Mouse (Mus musculus) midbrain, embryonic 11.5 days (tissue): ENCODE measurements around the gene Uap1. TPM values are rescaled to one million over a fixed set of nuclear protein-coding genes. Genes with fewer than 3 reads are reported as not detected.

ENCODE experiments used
- ATAC-seq: fragments of 200-750 bp; cut with Nextera tagmentation; 2 replicates; pipeline ENCODE4 v1.8.0; 2017; ENCODE audit warnings: moderate TSS enrichment, moderate library complexity; ENCODE audit not compliant: low FRiP score
- DNase-seq: peaks from one replicate; pipeline ENCODE4 v3.0.0; 2015; ENCODE audit warnings: low spot score; ENCODE audit errors: missing footprints
- H3K27ac ChIP-seq: fragments of 300-500 bp; sonication (generic); 2 replicates; pipeline ENCODE4 v1.5.1; 2014; ENCODE audit warnings: low read depth, low read length
- H3K27me3 ChIP-seq: fragments of 300-500 bp; sonication (generic); 2 replicates; pipeline ENCODE4 v1.6.1; 2014; ENCODE audit warnings: mild to moderate bottlenecking, low read length, moderate library complexity, mixed read lengths; ENCODE audit not compliant: control insufficient read depth, insufficient read depth
- H3K36me3 ChIP-seq: fragments of 300-500 bp; sonication (generic); 2 replicates; pipeline ENCODE4 v1.6.1; 2014; ENCODE audit warnings: mild to moderate bottlenecking, low read length, moderate library complexity, mixed read lengths; ENCODE audit not compliant: control insufficient read depth, insufficient read depth
- H3K4me1 ChIP-seq: fragments of 300-500 bp; sonication (generic); 2 replicates; pipeline ENCODE4 v1.6.1; 2014; ENCODE audit warnings: low read length; ENCODE audit not compliant: control insufficient read depth, insufficient read depth
- H3K4me2 ChIP-seq: fragments of 300-500 bp; sonication (generic); 2 replicates; pipeline ENCODE4 v1.6.1; 2014; ENCODE audit warnings: mild to moderate bottlenecking, moderate library complexity
- H3K4me3 ChIP-seq: fragments of 300-500 bp; sonication (generic); 2 replicates; pipeline ENCODE4 v1.5.1; 2014; ENCODE audit warnings: low read depth, low read length
- H3K9ac ChIP-seq: fragments of 300-500 bp; sonication (generic); 2 replicates; pipeline ENCODE4 v1.6.1; 2014; ENCODE audit warnings: low read length
- H3K9me3 ChIP-seq: fragments of 300-500 bp; sonication (generic); 2 replicates; pipeline ENCODE4 v1.6.1; 2016; ENCODE audit warnings: low read length; ENCODE audit not compliant: control insufficient read depth
- WGBS: fragments of 180-500 bp; shearing (Covaris S2); extraction: QIAGEN DNeasy Blood & Tissue Kit; methylation state at CpG from one replicate; pipeline ENCODE4 v1.1.7; 2014; 5-methylcytosine and 5-hydroxymethylcytosine counted together
- polyA plus RNA-seq: library from polyadenylated mRNA; unstranded; fragments of >200 nt; fragmentation: Nextera tagmentation; extraction: Ambion mirVana; gene quantifications from 2 replicates; pipeline ENCODE4 v1.2.1, GENCODE M21; 2014

Gene Uap1
- polyA plus RNA-seq, 1 experiment from 2014 or later: 61.7 TPM

- Histone ChIP-seq H3K27ac (no peak overlapping the region), H3K36me3 (no peaks in the 10 kb centered on the region), H3K4me2 (no peak overlapping the region), H3K9ac (no peak overlapping the region), H3K27me3 (no peaks in the 10 kb centered on the region), H3K4me1 (peaks cover 9% of the 10 kb centered on the region), H3K9me3 (no peaks in the 10 kb centered on the region), H3K4me3 (no peak overlapping the region)
- DNase-seq (peak; percentile 47), ATAC-seq (no peak)
- WGBS: 87% methylated on average over 8 of the region's 8 CpGs
Measured at GRCm38 (mm10) chr1:170176661-170177239, 2.0 kb upstream of the Uap1 start.

DNA sequence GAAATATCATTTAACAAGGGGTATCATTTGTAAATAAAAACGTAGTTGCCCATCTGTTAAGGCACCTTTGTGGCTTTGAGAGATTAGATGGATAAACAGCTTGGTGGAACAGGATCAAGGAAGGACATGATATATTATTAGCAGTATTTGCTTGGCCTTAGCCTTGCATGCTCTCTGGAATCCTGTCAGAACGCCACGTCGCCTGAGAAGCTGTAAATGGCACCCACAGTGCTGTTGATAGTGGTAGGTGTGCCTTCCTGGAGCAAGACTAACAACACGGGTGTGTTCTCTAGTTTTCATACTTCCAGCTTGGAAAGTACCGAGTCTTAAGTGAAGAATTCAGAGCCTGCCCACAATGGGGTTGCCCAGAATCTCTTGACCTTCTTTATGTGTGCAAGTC lies 1.1 kb upstream of the Uap1 start:
- Histone ChIP-seq H3K9me3 (no peaks in the 10 kb centered on the region), H3K27me3 (no peaks in the 10 kb centered on the region), H3K9ac (no peak overlapping the region), H3K27ac (no peak overlapping the region), H3K4me3 (no peak overlapping the region), H3K4me2 (no peak overlapping the region), H3K36me3 (no peaks in the 10 kb centered on the region), H3K4me1 (peaks cover 9% of the 10 kb centered on the region)
- DNase-seq: no peak
- 52% methylated on average over 6 of the region's 6 CpGs for WGBS
- no peak for ATAC-seq

DNA sequence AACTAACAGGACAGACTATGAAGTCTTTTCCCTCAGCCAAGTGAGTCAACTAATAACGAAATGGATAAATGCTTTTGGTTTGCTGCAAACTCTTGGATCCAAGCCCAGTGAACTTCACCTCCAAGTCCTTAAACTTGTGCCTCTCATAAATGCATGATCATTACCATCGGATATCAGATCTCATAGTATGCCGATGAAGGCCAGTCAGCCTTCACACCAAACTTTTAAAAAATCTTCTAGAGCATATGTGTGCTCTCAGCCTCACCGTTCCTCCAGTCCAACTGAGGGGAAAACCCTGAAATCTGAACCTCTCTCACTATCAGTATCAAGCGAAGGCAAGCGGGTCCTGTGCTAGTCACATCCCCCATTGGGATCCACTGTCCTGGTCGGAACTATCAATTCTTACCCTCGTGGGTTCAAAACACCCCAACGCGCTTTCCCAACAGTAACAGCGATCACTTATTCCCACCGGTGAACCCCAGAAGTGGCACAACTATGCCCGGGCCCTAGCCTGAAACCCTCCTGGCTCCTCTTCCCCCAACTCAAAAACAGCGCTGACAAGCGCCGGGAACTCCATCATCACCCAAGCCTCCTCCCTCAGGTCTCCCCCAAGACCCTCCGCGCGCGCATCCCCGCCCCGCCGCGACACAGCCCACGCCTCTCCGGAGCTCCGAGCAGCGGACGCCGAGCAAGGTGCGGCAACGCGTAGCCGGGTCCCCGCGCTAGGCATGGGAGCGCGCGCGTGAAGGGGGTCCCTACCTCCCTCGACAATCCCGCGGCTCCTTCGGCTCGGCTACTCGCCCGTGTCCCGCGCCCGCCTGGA lies 555 bp downstream of the Uap1 start:
- Histone ChIP-seq H3K4me1 (peaks cover 9% of the 10 kb centered on the region), H3K4me2 (peak overlapping the region; percentile 76), H3K9me3 (no peaks in the 10 kb centered on the region), H3K4me3 (peak overlapping the region; percentile 82), H3K27ac (peak overlapping the region; percentile 54; the same call in 1 of the 2 replicates), H3K36me3 (no peaks in the 10 kb centered on the region), H3K27me3 (no peaks in the 10 kb centered on the region), H3K9ac (peak overlapping the region; percentile 68)
- peak; percentile 1; the same call in 1 of the 2 replicates for ATAC-seq
- 1% methylated on average over 50 of the region's 50 CpGs for WGBS
- DNase-seq: peak; percentile 97

GRCm38 (mm10) chr1:170167781-170168180 lies 7.0 kb downstream of the Uap1 start:
- ATAC-seq (no peak), DNase-seq (peak; percentile 23)
- Histone ChIP-seq H3K9ac (no peak overlapping the region), H3K4me1 (no peaks in the 10 kb centered on the region), H3K4me3 (no peak overlapping the region), H3K27ac (no peak overlapping the region), H3K27me3 (no peaks in the 10 kb centered on the region), H3K4me2 (no peak overlapping the region), H3K36me3 (no peaks in the 10 kb centered on the region), H3K9me3 (no peaks in the 10 kb centered on the region)
- WGBS: 95% methylated on average over 6 of the region's 6 CpGs

GRCm38 (mm10) chr1:170164913-170165312 lies 9.8 kb downstream of the Uap1 start:
- Histone ChIP-seq H3K4me1 (no peaks in the 10 kb centered on the region), H3K27ac (no peak overlapping the region), H3K4me2 (no peak overlapping the region), H3K36me3 (no peaks in the 10 kb centered on the region; the same call in 1 of the 2 replicates), H3K9ac (no peak overlapping the region), H3K4me3 (no peak overlapping the region), H3K27me3 (no peaks in the 10 kb centered on the region), H3K9me3 (no peaks in the 10 kb centered on the region)
- DNase-seq (peak; percentile 6), ATAC-seq (no peak)
- WGBS: 90% methylated on average over 3 of the region's 3 CpGs

DNA sequence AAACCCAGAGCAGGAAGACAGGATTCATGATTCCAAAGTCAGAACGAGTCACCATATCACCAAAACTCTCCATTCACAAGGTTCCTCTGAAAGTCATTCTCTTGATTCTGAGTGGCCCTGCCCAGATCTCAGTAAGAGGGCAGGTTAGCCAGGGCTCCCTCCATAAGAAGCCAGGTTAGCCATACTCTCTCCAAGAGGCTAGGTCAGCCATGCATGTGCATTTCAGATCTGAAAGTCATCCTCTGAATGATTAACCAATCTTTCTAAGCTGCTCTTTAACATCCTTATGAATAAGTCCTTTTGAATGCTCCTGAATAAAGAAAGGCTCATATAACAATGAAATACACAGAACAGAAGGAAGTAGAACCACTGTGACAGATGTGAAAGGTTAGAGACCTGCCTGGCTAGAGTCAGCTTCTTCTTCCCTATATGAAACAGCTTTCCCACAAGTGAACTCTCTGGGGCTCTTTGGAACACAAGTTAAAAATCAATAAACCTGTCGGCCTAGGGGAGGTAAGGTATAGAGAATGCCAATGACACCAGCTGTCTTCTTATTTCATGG lies 10.6 kb downstream of the Uap1 start:
- H3K4me2 ChIP-seq: no peak overlapping the region
- DNase-seq (peak; percentile 49), ATAC-seq (no peak)
- no peaks in the 10 kb centered on the region for H3K9me3 ChIP-seq
- H3K9ac ChIP-seq: no peak overlapping the region
- no peaks in the 10 kb centered on the region; the same call in 1 of the 2 replicates for H3K36me3 ChIP-seq
- 78% methylated on average over 2 of the region's 2 CpGs for WGBS
- H3K4me3 ChIP-seq: no peak overlapping the region
- H3K27ac ChIP-seq: no peak overlapping the region
- H3K4me1 ChIP-seq: no peaks in the 10 kb centered on the region
- H3K27me3 ChIP-seq: no peaks in the 10 kb centered on the region

DNA sequence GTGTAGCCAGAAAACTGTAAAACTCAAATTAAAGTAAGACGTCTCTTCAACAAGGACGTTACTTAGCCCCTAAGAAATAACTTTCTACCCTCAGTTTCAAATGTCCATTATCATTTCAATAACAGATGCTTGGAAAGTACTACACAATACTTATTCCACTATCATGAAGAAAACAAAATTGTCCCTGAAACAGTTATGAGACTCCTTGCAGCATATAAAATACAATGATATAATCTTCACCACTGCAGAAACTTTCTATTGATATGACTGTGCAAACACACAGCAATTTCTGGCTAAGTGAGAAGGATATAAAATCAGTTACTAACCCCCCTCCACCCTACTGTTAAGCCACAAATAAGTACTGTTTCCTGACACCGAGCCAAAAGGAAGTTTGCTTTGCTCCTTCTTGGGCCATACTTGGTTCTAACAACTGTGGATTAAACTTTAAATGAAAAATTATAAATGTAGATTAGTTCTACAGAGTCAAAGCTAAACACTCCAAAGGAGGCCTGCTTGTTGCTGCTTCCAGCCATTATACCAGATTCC lies 11.3 kb downstream of the Uap1 start:
- ATAC-seq (no peak), DNase-seq (no peak)
- H3K36me3 ChIP-seq: no peaks in the 10 kb centered on the region; the same call in 1 of the 2 replicates
- WGBS: 89% methylated on average over 3 of the region's 3 CpGs
- no peak overlapping the region for H3K4me2 ChIP-seq
- no peaks in the 10 kb centered on the region for H3K9me3 ChIP-seq
- H3K4me3 ChIP-seq: no peak overlapping the region
- H3K9ac ChIP-seq: no peak overlapping the region
- H3K27me3 ChIP-seq: no peaks in the 10 kb centered on the region
- H3K27ac ChIP-seq: no peak overlapping the region
- no peaks in the 10 kb centered on the region for H3K4me1 ChIP-seq

GRCm38 (mm10) chr1:170161852-170162251 lies 12.9 kb downstream of the Uap1 start:
- no peaks in the 10 kb centered on the region for H3K9me3 ChIP-seq
- no peaks in the 10 kb centered on the region; the same call in 1 of the 2 replicates for H3K36me3 ChIP-seq

More at GRCm38 (mm10) chr1:170161852-170162251, 12.9 kb downstream of the Uap1 start:
- Histone ChIP-seq H3K4me1 (no peaks in the 10 kb centered on the region), H3K9ac (no peak overlapping the region), H3K4me2 (no peak overlapping the region), H3K27ac (no peak overlapping the region), H3K4me3 (no peak overlapping the region), H3K27me3 (no peaks in the 10 kb centered on the region)
- peak; percentile 76 for DNase-seq
- ATAC-seq: no peak
- 93% methylated on average over 6 of the region's 6 CpGs for WGBS
